Mouse (Mus musculus) testis, adult 2 months (tissue): ENCODE measurements around the gene Adss. TPM values are rescaled to one million over a fixed set of nuclear protein-coding genes. Genes with fewer than 3 reads are reported as not detected.
A peak's percentile ranks its signal among the peaks of the same experiment; 100 is the strongest.

ENCODE experiments used
- H3K27ac ChIP-seq: fragments of 200-500 bp; 2 replicates; pipeline ENCODE4 v1.5.1; 2012; ENCODE audit warnings: low read depth, low read length; ENCODE audit not compliant: control insufficient read depth, insufficient read depth
- H3K27me3 ChIP-seq: fragments of 200-500 bp; 2 replicates; pipeline ENCODE4 v1.6.1; 2012; ENCODE audit warnings: mild to moderate bottlenecking, low read length, moderate library complexity; ENCODE audit not compliant: control insufficient read depth, insufficient read depth
- H3K36me3 ChIP-seq: fragments of 200-500 bp; 2 replicates; pipeline ENCODE4 v1.6.1; 2012; ENCODE audit warnings: mild to moderate bottlenecking, low read length; ENCODE audit not compliant: control insufficient read depth, insufficient read depth
- H3K4me1 ChIP-seq: fragments of 200-500 bp; 2 replicates; pipeline ENCODE4 v1.6.1; 2012; ENCODE audit warnings: low read length; ENCODE audit not compliant: control insufficient read depth, insufficient read depth
- H3K4me3 ChIP-seq: fragments of 200-500 bp; 2 replicates; pipeline ENCODE4 v1.5.1; 2012; ENCODE audit warnings: low read depth, mild to moderate bottlenecking, low read length, moderate library complexity, mixed read lengths; ENCODE audit not compliant: control insufficient read depth
- CTCF ChIP-seq: fragments of 200-500 bp; IDR thresholded peaks from 2 replicates; pipeline ENCODE4 v1.5.1; 2012; ENCODE audit warnings: low read depth, mild to moderate bottlenecking, inconsistent platforms, low read length, moderate library complexity; ENCODE audit not compliant: control insufficient read depth, insufficient read depth, insufficient replicate concordance
- POLR2A ChIP-seq: fragments of 200-500 bp; IDR thresholded peaks from 2 replicates; pipeline ENCODE4 v1.6.1; 2012; ENCODE audit warnings: low read depth, mild to moderate bottlenecking, inconsistent platforms, low read length, moderate library complexity; ENCODE audit not compliant: control insufficient read depth
- polyA plus RNA-seq: library from polyadenylated mRNA; depleted of rRNA; stranded (reverse); fragments of >200 nt; gene quantifications from 2 replicates; pipeline ENCODE4 v1.2.3, GENCODE M21; 2012

Adss gene
- polyA plus RNA-seq, 1 experiment: 30.7 TPM

GRCm38 (mm10) chr1:177744521-177745325 lies 51.6 kb downstream of the Adss start:
- no peak for TF ChIP-seq CTCF
- Histone ChIP-seq H3K27me3 (no peaks in the 10 kb centered on the region), H3K4me3 (no peak overlapping the region), H3K4me1 (no peaks in the 10 kb centered on the region), H3K36me3 (no peaks in the 10 kb centered on the region), H3K27ac (no peak overlapping the region)

- H3K4me3 ChIP-seq: no peak overlapping the region
- no peaks in the 10 kb centered on the region for H3K27me3 ChIP-seq
- no peaks in the 10 kb centered on the region for H3K4me1 ChIP-seq
- no peak overlapping the region for H3K27ac ChIP-seq
- no peak for TF ChIP-seq POLR2A
- TF ChIP-seq CTCF: no peak
- no peaks in the 10 kb centered on the region for H3K36me3 ChIP-seq
These were observed 54.2 kb downstream of the Adss start for GRCm38 (mm10) chr1:177742119-177742518.

GRCm38 (mm10) chr1:177740707-177741106 lies 55.6 kb downstream of the Adss start:
- H3K27ac ChIP-seq: no peak overlapping the region
- no peaks in the 10 kb centered on the region for H3K4me1 ChIP-seq
- no peak overlapping the region for H3K4me3 ChIP-seq
- TF ChIP-seq POLR2A: no peak
- TF ChIP-seq CTCF: no peak
- H3K36me3 ChIP-seq: no peaks in the 10 kb centered on the region
- no peaks in the 10 kb centered on the region for H3K27me3 ChIP-seq

GRCm38 (mm10) chr1:177737505-177738105 lies 58.7 kb downstream of the Adss start:
- Histone ChIP-seq H3K4me1 (no peaks in the 10 kb centered on the region), H3K4me3 (no peak overlapping the region), H3K36me3 (no peaks in the 10 kb centered on the region), H3K27ac (no peak overlapping the region), H3K27me3 (no peaks in the 10 kb centered on the region)
- TF ChIP-seq CTCF (no peak), POLR2A (no peak)

GRCm38 (mm10) chr1:177731973-177732372 lies 64.3 kb downstream of the Adss start:
- Histone ChIP-seq H3K4me3 (no peak overlapping the region), H3K4me1 (no peaks in the 10 kb centered on the region), H3K36me3 (no peaks in the 10 kb centered on the region), H3K27me3 (no peaks in the 10 kb centered on the region), H3K27ac (no peak overlapping the region)
- TF ChIP-seq CTCF: no peak
- no peak for TF ChIP-seq POLR2A

GRCm38 (mm10) chr1:177729043-177730024 lies 67.0 kb downstream of the Adss start, which contains the start of gene 1700016C15Rik:
1700016C15Rik (plus strand) TSS chr1:177729814.
- no peaks in the 10 kb centered on the region for H3K27me3 ChIP-seq
- H3K4me3 ChIP-seq: peak within 1 kb of the TSS; percentile 71
- no peaks in the 10 kb centered on the region for H3K36me3 ChIP-seq
- no peaks in the 10 kb centered on the region for H3K4me1 ChIP-seq
- H3K27ac ChIP-seq: peak within 1 kb of the TSS; percentile 3; the same call in 1 of the 2 replicates
- TF ChIP-seq CTCF (no peak), POLR2A (no peak)
